Mouse (Mus musculus) heart, embryonic 10.5 days (tissue): Measurements from ENCODE around the gene Olfr132. TPM values are rescaled to one million over a fixed set of nuclear protein-coding genes. Genes with fewer than 3 reads are reported as not detected.
"Not testable (repeated sequence)": the region's sequence is repeated elsewhere in the genome, so short reads cannot be mapped to it uniquely, and the experiment has no call there.

Experiments
- DNase-seq: peaks from one replicate; pipeline ENCODE4 v3.0.0-alpha.2; 2017; ENCODE audit warnings: low spot score
- H3K27ac ChIP-seq: fragments of 300-500 bp; sonication (generic); 2 replicates; pipeline ENCODE4 v1.5.1; 2016; ENCODE audit warnings: mild to moderate bottlenecking
- H3K27me3 ChIP-seq: fragments of 300-500 bp; sonication (generic); 2 replicates; pipeline ENCODE4 v1.6.1; 2016; ENCODE audit warnings: mild to moderate bottlenecking; ENCODE audit not compliant: poor library complexity, insufficient read depth, severe bottlenecking
- H3K36me3 ChIP-seq: fragments of 300-500 bp; sonication (generic); 2 replicates; pipeline ENCODE4 v1.6.1; 2016; ENCODE audit warnings: mild to moderate bottlenecking, moderate library complexity
- H3K4me1 ChIP-seq: fragments of 300-500 bp; sonication (generic); 2 replicates; pipeline ENCODE4 v1.6.1; 2016; ENCODE audit warnings: mild to moderate bottlenecking
- H3K4me3 ChIP-seq: fragments of 300-500 bp; sonication (generic); 2 replicates; pipeline ENCODE4 v1.5.1; 2016; ENCODE audit warnings: mild to moderate bottlenecking, moderate library complexity
- H3K9me3 ChIP-seq: fragments of 300-500 bp; sonication (generic); 2 replicates; pipeline ENCODE4 v1.6.1; 2016; ENCODE audit warnings: mild to moderate bottlenecking, moderate library complexity
- WGBS: fragments of 180-500 bp; shearing (Covaris S2); methylation state at CpG from one replicate; pipeline ENCODE4 v1.1.7; 2016; 5-methylcytosine and 5-hydroxymethylcytosine counted together
- polyA plus RNA-seq: library from polyadenylated mRNA; unstranded; fragments of >200 nt; fragmentation: Nextera tagmentation; extraction: Ambion mirVana; gene quantifications from 2 replicates; pipeline ENCODE4 v1.2.1, GENCODE M21; 2016

Gene Olfr132
- not detected in 2 replicates for polyA plus RNA-seq

DNA sequence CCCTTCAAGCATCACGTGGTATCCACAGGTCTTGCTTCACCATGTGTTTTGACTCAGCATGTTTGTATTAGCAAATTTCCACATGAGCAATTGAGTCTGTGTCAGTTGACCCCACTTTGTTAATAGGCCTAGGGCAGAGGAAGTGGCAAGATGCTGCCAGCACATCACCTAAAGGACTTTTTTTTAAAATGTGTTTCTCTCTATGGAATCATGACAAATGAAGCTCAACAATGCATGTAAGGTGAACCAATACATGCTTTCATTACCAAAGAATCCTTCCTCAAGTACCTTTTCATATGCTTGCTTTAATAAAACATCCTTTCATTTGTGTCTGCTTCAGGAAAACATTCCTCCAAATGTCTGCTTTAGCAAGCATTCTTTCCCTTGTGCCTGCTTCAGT lies at the start of gene Olfr132:
Olfr132 (minus strand) TSS at position 101 of the 400 bp plus-strand sequence.
- no peaks in the 10 kb centered on the region for H3K36me3 ChIP-seq
- no peak for DNase-seq
- WGBS = 65% methylated on average over 1 of the region's 1 CpGs
- no peaks in the 10 kb centered on the region for H3K9me3 ChIP-seq
- H3K27me3 ChIP-seq = no peaks in the 10 kb centered on the region
- no peaks in the 10 kb centered on the region for H3K4me1 ChIP-seq
- no peak within 1 kb of the TSS for H3K4me3 ChIP-seq
- H3K27ac ChIP-seq = no peak within 1 kb of the TSS

DNA sequence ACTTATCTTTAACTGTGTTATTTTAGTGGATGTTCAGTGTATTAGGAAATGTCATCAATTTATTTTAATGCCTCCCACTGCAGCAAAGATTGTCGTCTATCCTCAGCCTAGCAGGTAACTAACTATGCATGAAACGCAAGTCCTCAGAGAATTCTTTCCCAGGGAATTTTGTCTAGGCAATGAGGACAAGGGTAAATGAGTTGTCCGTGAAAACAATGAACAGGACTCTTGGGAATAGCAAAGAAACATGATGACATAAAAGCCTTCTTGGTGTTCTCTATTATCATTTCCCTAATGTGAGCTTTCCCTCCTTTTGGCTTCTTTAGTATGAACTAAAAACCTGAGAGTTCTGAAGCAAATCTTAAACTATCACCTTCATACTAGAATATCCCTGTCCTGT lies 36.8 kb upstream of the Olfr132 start, which contains the start of gene Olfr134:
Olfr134 (plus strand) TSS at position 301 of the 400 bp plus-strand sequence.
- 67% methylated on average over 3 of the region's 3 CpGs for WGBS
- no peak within 1 kb of the TSS for H3K4me3 ChIP-seq
- H3K9me3 ChIP-seq = no peaks in the 10 kb centered on the region
- H3K36me3 ChIP-seq = no peaks in the 10 kb centered on the region
- no peaks in the 10 kb centered on the region for H3K4me1 ChIP-seq
- no peaks in the 10 kb centered on the region for H3K27me3 ChIP-seq
- DNase-seq = no peak
- no peak within 1 kb of the TSS for H3K27ac ChIP-seq

DNA sequence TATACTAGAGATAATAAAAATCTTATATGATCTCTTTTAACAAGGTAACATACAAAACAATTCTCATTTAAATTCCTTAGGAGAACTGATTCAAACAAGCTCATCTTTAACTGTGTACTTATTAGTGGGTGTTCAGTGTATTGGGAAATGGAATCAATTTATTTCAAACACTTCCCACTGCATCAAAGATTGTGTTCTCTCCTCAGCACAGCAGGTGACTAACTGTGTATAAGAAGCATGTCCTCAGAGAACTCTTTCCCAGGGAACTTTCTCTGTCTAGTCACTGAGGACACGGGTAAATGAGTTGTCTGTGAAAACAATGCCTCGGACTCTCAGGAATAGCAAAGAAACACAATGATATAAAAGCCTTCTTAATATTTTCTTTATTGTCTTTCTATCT lies 10.7 kb upstream of the Olfr132 start, which contains the start of gene Olfr133:
Olfr133 (plus strand) TSS at position 301 of the 400 bp plus-strand sequence.
- no peaks in the 10 kb centered on the region for H3K27me3 ChIP-seq
- 70% methylated on average over 2 of the region's 2 CpGs for WGBS

DNA sequence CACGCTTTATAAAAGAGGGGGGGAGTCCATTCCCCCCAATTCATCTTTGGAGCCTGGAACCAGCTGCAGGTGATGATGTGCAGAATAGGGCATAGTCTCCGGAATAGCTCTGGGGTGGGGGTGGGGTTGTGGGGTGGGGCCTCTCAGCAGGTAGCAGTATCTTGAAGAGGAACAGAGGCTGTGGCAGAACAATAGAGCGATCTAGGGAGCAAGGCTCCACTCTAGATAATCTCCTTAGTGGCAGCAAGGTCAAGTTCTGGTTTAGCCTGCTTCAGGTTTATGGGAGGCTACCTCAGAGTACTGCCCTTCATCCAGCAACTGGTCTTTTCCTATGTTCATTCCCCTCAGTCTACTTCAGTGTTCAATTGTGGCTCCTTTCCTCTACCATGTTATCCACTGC lies 9.0 kb downstream of the Olfr132 start:
- H3K27me3 ChIP-seq, H3K9me3 ChIP-seq, H3K36me3 ChIP-seq, H3K4me3 ChIP-seq, DNase-seq, H3K4me1 ChIP-seq, H3K27ac ChIP-seq: not testable (repeated sequence)
- 74% methylated on average over 3 of the region's 3 CpGs for WGBS

More for the DNA sequence above, 10.7 kb upstream of the Olfr132 start, which contains the start of gene Olfr133:
- Histone ChIP-seq H3K4me1 (no peaks in the 10 kb centered on the region), H3K27ac (no peak within 1 kb of the TSS), H3K4me3 (no peak within 1 kb of the TSS), H3K9me3 (no peaks in the 10 kb centered on the region), H3K36me3 (no peaks in the 10 kb centered on the region)
- no peak for DNase-seq

DNA sequence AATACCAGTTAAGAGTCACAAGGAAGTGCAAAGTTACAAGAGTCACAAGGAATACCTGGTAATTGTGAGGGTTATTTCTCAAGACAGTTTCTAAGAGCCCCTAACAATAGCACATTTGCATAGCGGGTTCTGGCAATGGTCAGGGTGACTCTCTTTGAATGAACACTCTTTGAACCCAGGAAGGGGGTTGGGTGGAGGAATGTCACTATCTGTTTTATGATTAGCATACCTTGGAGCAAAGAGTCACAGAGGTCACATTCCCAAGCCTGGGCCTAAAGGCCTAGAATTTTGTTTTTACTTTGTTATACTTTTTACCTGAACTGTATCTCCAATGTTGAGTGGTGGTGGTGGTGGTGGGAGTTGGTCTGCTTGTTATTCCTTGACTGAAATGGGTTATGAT lies 10.1 kb downstream of the Olfr132 start:
- H3K4me1 ChIP-seq, H3K27ac ChIP-seq, DNase-seq, H3K4me3 ChIP-seq, H3K9me3 ChIP-seq, H3K27me3 ChIP-seq, H3K36me3 ChIP-seq: not testable (repeated sequence)
- 82% methylated on average over 1 of the region's 1 CpGs for WGBS

DNA sequence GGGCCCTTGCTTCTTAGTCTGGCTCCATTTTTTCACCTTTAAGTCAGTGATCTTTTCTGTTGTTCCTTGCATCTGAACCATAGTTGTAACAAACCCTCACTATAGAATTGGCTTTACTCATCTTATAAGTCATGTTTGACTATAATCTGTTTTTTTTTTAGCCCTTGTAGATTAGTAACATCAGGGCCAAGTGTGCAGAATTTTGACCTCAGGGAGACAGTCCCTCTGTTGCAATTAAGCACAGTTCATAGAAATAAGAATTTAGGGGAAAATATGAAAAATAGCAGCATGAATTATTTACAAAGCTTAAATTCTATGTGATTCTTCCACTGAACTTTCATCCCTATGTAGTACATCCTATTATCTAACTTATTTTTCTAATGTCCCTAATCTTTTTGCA lies 45.7 kb downstream of the Olfr132 start, which contains the start of gene Olfr131:
Olfr131 (minus strand) TSS at position 101 of the 400 bp plus-strand sequence.
- Histone ChIP-seq H3K27me3 (no peaks in the 10 kb centered on the region), H3K4me1 (no peaks in the 10 kb centered on the region), H3K36me3 (no peaks in the 10 kb centered on the region), H3K4me3 (no peak within 1 kb of the TSS), H3K27ac (no peak within 1 kb of the TSS), H3K9me3 (no peaks in the 10 kb centered on the region)
- DNase-seq = no peak

DNA sequence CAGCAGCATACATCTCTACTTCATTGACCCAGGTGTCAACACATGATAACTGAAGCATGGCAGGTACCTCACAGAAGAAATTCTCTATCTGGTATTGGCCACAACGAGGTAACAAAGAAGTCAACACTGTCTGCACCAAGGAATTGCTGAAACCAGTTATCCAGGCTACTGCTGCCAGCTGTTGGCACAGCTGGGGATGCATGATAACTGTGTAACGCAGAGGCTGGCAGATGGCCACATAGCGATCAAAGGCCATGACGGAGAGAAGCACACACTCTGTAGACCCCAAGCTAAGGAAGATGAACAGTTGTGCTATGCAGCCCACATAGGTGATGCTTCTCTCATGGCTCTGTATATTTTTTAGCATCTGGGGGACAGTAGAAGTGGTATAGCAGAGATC lies 52.0 kb downstream of the Olfr132 start:
- Histone ChIP-seq H3K4me3 (no peak overlapping the region), H3K9me3 (no peaks in the 10 kb centered on the region), H3K27ac (no peak overlapping the region), H3K4me1 (no peaks in the 10 kb centered on the region), H3K27me3 (no peaks in the 10 kb centered on the region), H3K36me3 (no peaks in the 10 kb centered on the region)
- no peak for DNase-seq
- 79% methylated on average over 4 of the region's 4 CpGs for WGBS

Other genes with a start within 250 kb of the Olfr132 start
- not detected in 2 replicates for gene Olfr127, start 234.1 kb downstream of the Olfr132 start, polyA plus RNA-seq
- not detected in 2 replicates for gene Olfr128, start 214.0 kb downstream of the Olfr132 start, polyA plus RNA-seq
- gene Olfr761, start 181.4 kb downstream of the Olfr132 start, polyA plus RNA-seq = not detected in 2 replicates
- gene Olfr129, start 74.4 kb downstream of the Olfr132 start, polyA plus RNA-seq = not detected in 2 replicates
- gene Olfr130, start 70.6 kb downstream of the Olfr132 start, polyA plus RNA-seq = not detected in 2 replicates
- not detected in 2 replicates for gene Olfr131, start 45.8 kb downstream of the Olfr132 start, polyA plus RNA-seq
- not detected in 2 replicates for gene Olfr133, start 10.8 kb upstream of the Olfr132 start, polyA plus RNA-seq
- not detected in 2 replicates for gene Olfr134, start 36.9 kb upstream of the Olfr132 start, polyA plus RNA-seq
- not detected in 2 replicates for gene Olfr135, start 69.8 kb upstream of the Olfr132 start, polyA plus RNA-seq
- not detected in 2 replicates for gene Olfr138, start 126.5 kb upstream of the Olfr132 start, polyA plus RNA-seq
- not detected in 2 replicates for gene Olfr137, start 173.0 kb upstream of the Olfr132 start, polyA plus RNA-seq
- not detected in 2 replicates for gene Olfr136, start 195.3 kb upstream of the Olfr132 start, polyA plus RNA-seq